Mouse (Mus musculus) urinary bladder, adult 2 months (tissue): Measurements from ENCODE around the gene Prdx2. TPM values are rescaled to one million over a fixed set of nuclear protein-coding genes. Genes with fewer than 3 reads are reported as not detected.

Experiments used
- DNase-seq: peaks from one replicate; pipeline ENCODE4 v3.0.0; 2022; ENCODE audit warnings: low spot score
- polyA plus RNA-seq: library from polyadenylated mRNA; depleted of rRNA; stranded (reverse); fragments of >200 nt; gene quantifications from 2 replicates; pipeline ENCODE4 v1.2.3, GENCODE M21; 2012

The Prdx2 gene
- polyA plus RNA-seq, 1 experiment: 231 TPM

DNA sequence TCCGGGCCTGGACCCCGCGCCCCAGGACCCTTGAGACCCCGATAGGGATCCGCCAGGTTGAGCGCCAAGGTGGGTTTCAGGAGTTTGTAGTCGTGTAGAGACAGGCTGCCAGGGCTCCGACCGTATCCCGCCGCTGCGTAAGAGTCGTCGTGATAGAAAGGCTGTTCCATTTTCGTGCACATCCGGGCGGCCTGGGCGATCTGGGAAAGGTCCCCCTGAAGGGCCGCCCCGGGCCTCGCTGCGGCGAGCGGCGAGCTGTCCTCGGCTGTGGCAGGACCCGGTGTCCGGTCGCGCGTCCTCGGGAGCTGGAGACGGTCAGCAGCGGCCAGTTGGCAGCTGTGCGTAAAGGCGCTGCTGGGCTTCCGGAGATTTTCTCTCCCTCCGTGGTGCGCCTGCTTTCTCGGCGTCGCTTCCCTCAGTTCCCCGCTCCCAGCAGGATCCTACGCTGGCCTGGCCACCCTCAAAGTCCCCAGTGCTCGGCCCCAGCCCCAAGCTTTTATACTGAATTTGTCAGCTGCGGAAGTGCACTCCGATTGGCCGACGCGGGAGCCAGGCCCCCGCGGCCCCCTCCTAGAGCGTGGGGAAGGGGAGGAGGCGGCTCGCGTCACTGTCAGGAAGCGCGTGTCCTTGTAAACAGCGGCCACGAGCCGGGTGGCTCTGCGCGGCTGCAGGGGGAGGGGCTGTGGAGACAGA lies 9.0 kb downstream of the Prdx2 start, which contains the start of gene Junb:
Gene Junb (minus strand): TSS at position 471 of the 693 bp plus-strand sequence.
- DNase-seq: peak; percentile 100

DNA sequence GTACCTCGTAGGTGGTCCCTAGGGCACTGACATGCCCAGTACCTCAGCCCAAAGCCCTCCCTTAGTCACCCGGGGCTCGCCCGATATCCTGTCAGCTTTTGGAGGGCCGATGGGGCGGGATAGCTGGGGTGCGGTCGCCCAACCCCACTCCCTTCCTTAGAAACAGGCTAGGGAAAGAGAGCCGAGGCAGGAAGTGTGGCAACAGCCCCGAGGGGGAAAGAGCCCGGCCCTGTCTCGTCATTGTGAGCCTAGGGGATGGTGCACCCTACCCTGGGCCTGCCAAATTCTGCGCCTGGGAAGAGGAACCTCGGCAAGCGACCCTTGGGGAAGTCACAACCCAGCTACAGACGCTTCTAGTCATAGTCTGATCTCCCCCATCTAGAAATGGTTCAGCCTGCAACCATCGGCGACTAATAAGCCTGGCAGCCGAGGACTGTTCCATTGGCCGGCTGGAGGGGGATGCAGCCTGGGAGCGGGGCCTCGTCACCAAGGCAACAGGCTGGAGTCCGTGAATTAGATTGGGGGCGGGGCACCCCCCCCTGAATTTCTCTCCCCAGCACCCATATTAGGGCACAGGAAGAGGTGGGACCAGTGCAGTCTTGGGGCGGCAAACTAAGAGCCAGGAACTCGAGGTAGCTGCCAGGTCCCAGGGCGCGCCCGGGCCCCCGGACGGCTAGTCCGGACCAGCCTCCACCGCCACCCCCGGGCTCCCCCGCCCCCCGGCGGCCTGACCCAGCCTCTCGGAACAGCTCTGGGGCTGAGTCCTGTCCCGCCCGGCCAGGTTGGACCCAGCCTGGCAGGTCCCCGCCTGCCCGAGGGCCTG lies 10.4 kb downstream of the Prdx2 start:
- DNase-seq: peak; percentile 96

- peak; percentile 77 for DNase-seq
These were observed 11.4 kb downstream of the Prdx2 start for GRCm38 (mm10) chr8:84980622-84981358.

GRCm38 (mm10) chr8:84981644-84982498 lies 12.5 kb downstream of the Prdx2 start:
- peak; percentile 71 for DNase-seq

- DNase-seq: no peak
These were observed 13.2 kb downstream of the Prdx2 start for GRCm38 (mm10) chr8:84982499-84983011.

GRCm38 (mm10) chr8:84984294-84985048 lies 15.1 kb downstream of the Prdx2 start:
- DNase-seq: peak; percentile 59

DNA sequence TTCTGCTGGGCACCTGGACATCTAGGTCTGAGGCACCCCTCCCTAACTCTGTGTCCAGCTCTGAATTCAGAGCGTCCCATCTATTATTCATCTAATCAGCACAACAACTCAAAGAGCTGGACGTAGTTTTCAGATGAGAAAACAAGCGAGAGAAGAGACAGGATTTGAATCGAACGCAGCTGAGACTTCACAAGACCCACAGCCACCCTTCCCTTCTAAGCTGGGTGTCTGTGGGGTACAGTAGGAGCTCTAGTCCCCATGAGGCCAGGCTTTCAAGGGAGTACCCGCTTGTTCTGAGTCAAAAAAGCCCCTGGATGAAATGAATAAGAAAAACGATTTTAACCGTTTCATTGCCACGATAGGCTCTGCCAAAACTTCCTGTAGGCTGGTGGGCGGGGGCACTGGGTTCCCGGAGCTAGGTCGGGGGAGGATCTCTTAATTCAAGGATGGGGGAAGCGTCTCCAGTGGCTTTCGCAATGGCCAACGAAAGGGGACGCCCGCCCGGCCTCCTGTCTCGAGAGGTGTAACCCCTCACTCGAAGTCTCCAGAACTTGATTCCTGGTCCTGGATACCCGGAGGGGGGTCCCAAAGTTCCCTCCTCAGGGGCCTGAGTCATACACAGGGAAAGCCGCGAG lies 15.8 kb downstream of the Prdx2 start:
- no peak for DNase-seq

DNA sequence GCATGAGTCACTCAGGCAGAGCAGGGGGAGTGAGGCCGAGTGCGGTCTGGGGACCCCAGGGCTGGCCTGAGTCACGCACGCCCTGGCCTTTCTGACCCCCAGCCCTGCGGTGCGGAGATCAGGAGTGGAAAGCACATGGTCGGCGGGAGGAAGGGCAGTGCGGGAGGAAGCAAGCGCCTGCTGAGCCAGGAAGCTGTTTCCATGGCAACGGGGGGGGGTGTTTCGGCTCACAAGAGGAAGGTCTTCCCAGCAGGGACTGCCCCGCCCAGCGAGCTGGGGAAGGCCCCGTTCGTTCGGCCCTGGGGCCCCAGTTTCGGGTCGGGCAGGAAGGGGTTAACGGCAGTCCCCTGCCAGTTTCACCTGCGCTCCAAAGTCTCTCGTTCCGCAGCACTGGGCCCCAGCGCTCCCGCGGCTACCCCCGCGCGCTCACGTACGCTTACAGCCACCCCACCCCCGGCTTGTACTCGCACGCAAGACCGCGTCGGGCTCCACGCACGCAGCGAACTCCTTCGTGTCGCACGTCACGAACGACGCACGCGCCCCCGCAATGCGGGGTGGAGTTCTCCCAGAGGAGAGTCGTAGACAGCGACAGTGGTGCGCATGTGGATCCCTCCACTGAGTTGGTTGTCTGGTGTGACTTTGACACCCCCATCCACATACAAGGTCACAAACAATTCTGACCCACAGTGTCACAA lies 16.4 kb downstream of the Prdx2 start:
- DNase-seq: peak; percentile 82

DNA sequence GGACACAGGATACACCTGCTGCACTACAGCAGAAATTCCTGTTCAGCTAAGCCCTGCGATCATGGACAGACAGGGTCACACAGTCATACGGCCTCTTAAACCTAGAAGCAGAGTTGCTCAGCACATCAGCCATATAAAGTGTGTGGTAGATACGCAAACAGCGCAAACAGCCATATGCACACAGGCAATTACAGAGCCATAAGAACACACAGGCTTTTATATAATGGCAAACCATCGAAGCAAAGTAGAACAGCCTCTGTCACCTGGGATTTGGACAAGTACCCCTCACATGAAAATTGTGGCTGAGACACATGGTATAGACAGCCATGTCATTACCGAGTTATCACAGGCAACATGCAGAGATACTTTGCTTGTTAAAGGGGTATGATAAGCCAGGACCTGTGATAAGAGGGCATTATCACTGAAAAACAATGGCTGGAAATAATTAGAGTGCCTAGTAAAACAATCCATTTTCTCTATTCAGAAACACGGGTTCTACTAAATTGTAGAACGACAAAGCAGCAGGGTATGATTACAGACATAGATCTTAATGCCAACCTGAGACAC lies 17.1 kb downstream of the Prdx2 start:
- no peak for DNase-seq

- DNase-seq: no peak
These were observed 18.0 kb downstream of the Prdx2 start for GRCm38 (mm10) chr8:84987388-84987787.

DNA sequence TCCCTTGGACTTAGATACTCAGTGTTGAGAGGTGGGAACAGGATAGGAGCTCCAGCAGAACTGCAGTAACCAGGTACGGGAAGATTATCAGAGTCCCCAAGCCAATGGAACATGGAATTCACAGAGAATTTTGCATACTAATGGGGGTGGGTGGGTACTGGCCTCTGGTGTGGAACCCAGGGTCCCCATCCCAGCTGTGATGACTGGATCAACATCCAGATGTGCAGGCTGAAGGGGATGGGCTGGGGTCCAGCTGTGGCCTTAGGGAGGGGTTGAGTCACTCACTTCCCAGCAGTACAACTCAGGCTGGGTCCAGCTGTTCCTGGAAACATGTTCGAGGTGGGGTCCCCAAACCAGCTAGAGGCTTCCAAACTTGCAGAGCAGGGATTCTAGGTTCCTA lies 18.5 kb downstream of the Prdx2 start:
- no peak for DNase-seq

GRCm38 (mm10) chr8:84989311-84989731 lies 19.9 kb downstream of the Prdx2 start:
- DNase-seq: peak; percentile 53

- DNase-seq: peak; percentile 92
These were observed 20.4 kb downstream of the Prdx2 start for GRCm38 (mm10) chr8:84989810-84990209.

GRCm38 (mm10) chr8:84990349-84990748 lies 21.0 kb downstream of the Prdx2 start, which contains the start of gene Hook2:
Gene Hook2, plus strand, starts transcription at chr8:84990603.
- peak; percentile 83 for DNase-seq

DNA sequence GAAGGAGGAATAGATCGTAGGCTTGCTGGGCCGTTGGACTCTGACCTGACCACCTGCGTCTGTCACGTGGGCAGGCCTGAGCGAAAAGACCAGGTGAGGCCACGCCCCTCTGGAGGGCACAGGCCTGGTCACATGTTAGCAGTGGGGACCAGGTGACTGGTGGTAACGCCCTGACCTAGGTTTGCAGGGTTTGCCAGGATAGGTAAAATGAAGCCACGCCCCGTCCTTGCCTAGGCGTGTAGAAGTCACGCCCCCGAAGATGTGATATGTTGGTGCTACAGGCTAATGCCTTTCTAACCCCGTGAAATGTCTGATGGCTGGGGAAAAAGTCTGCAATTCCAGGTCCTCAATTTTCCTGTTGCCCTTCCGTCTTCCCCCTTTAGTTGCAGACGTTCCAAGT lies 21.4 kb downstream of the Prdx2 start:
- peak; percentile 56 for DNase-seq

GRCm38 (mm10) chr8:84994375-84994774 lies 25.0 kb downstream of the Prdx2 start:
- DNase-seq: no peak

DNA sequence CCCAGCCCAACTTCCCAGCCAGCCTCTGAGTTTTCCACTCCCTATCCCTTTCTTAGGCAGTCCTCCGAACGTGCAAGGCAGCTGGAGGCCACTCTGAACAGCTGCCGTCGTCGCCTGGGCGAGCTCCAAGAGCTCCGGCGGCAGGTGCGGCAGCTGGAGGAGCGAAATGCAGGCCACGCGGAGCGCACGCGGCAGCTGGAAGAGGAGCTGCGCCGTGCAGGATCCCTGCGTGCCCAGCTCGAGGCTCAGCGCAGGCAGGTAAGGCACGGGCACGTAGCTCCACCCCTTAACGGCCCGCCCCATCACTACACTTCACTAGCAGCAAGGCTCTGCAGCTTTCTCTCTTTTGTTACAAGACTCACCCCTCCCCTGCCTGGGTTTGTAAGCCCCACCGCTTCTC lies 26.3 kb downstream of the Prdx2 start:
- no peak for DNase-seq

GRCm38 (mm10) chr8:84996978-84997377 lies 27.6 kb downstream of the Prdx2 start:
- no peak for DNase-seq
